Mouse (Mus musculus): ENCODE measurements at regions not wholly inside any gene's neighbourhood (a gene's known extent, or its start where the extent isn't known, plus 50 kb on each side); places are given as distances from the start of the nearest gene placed in this dataset.

DNA sequence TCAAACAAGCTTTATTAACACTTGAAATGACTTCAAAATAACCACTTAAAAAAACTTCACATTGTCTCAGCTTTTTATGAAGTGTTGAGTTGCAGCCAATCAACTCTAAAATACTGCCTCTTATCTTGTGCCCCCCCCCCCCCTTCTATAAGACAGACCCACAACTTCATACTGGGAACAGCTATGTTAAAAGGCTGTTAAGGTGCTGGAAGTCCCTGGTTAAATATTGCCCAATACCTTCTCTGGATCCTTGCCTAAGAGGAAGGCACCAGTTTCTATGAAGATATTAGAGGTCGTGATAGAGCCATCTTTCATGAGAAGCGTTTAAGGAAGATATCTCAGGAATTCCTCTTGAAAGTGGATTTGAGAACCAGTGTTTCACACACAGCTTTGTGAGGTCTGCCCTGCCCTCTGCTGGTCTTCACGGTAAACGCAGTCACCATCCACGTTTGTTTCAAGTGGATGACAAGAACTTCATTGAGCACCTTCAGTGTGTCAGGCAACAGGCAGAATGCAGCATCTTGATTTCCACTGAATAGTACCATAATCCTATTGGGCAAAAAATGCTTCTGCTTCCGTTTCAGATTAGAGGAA lies 75.2 kb upstream of the Arntl start:
- TF ChIP-seq GATA1 (IDR thresholded peaks at IDR 0.05; ENCODE audit: low read length): no peak

DNA sequence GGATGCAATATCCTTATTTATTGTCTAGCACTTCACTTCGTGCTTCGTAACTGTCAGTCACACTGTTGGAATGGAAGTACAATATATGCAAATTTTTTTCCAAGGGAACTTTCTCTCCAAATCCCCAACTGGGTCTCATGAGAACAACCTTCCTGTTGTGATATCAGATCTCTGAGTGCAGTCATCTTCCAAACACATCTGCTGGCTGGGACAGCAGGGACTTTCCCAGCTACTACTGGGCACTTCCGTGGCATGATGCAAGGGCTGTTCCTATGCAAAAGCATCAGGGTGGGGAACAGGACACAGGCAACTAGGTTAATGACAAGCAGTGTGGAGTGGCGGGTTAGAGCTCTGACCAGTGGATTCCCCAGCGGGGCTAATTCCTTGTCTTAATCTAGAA lies 73.4 kb upstream of the Arntl start:
- TF ChIP-seq GATA1 (IDR thresholded peaks at IDR 0.05; ENCODE audit: low read length): no peak

DNA sequence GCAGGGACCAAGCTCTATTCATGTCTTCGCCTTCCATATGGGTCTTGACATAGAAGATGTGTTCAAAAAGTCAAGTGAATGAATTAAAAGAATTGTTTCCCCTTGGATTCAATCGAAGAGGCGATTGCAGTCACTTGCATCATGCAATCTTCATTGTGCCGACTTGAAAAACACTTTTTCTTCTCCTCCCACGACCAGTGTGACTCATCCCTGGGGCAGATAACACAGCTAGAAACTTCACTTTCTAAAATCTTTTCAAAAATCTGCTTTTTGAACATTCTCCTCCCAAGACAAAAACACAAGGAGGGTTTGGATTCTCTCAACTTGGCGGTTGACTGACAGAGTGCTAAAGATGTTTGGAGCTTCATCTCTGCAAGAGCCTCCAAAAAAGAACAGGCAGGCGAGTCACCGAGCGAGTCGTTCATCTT lies 67.2 kb upstream of the Arntl start:
- TF ChIP-seq GATA1 (IDR thresholded peaks at IDR 0.05; ENCODE audit: low read length): no peak

DNA sequence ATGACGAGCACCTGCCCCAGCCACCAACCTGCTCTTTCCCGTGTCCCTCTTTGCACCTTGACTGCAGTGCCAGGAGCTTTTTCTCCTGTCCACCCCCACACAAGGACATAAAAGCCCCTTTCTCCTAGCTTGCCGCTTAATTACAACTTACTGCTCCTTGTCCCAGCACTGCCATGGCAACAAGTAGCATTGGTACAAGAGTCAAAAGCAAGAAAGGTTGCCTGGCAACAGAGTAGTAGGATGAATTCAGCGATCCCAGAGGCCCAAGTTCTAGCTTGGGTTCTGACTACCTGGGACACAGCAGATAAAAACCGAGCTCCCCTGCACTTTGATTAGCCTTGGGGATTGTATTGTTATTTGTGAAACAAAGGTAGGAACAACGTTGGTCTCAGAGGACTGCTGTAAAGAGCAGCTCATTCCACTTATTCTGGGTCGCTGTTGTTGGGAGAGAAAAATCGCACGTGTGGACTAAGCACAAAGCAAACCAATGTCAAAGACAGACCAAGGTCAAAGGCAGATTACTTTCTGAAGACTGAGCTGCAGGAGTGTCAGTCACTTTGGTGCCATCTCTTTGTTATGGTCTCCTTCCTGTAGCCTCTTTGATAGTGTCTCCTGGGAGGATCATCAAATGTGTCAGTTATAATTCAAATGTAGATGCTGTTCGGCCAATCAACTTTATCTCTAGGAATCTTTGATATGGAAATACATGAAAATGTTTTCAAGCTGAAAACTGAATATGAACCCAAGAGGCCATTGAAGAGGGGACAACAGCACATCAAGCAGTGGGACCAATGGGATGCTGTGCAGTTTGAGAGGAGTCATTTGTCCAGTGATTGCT lies 65.2 kb upstream of the Arntl start:
- no peak for TF ChIP-seq GATA1 (IDR thresholded peaks at IDR 0.05; ENCODE audit: low read length)

DNA sequence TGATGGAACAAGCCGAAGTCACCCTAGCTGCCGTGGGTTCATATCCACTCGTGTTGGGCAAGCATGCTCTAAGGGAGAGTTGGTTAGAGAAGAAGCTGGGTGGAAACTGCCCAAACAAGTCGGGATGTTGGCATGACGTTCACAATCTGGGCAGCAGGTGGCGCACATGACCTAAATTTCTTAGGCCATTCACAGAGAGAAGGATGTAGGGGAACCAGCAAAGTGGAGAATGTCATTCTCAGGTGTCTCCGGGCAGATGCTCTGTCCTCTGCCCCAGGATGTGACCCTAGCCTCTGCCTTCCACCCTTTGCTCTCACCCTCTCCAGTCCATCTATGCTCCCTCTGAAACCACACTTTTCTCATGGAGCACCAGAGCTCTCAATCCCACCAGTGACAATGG lies 63.7 kb upstream of the Arntl start:
- no peak for TF ChIP-seq GATA1 (IDR thresholded peaks at IDR 0.05; ENCODE audit: low read length)

DNA sequence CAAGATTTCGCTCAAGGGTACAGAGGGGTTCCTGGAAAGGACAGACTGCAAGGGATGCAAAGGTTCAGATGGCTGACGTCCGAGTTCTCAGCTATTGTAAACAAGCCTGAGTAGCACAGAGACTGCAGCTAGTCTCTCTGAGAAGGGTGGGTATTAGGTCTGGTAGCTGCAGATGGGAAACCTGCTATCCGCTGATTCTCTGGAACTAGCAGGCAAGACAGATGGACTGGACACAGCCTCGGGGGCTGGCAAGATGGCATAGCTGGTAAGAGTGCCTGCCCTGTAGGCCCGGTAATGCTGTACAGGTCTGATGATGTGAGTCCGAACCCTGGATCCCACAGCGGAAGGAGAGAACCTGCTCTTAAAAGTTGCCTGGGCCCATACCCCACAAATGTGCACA lies 62.2 kb upstream of the Arntl start:
- no peak for TF ChIP-seq GATA1 (IDR thresholded peaks at IDR 0.05; ENCODE audit: low read length)

DNA sequence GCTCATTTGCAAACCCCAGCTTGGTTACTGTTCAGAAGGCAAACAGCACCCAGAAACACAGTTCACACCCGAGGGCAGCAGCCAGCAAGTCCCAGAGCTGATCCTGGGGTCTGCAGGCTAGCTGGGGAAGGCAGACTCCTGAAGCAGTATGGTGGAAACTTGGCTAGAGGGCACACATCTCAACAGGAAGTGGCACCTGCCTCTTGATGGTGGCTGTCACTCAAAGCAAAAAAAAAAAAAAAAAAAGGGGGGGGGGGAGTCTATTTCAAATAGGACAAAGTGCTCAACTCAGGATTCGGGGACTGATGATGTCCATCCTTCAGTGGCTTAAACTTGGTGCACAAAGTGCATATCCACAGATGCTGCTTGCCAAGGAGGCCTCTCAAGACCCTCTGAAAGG lies 61.2 kb upstream of the Arntl start:
- TF ChIP-seq GATA1 (IDR thresholded peaks at IDR 0.05; ENCODE audit: low read length): no peak

DNA sequence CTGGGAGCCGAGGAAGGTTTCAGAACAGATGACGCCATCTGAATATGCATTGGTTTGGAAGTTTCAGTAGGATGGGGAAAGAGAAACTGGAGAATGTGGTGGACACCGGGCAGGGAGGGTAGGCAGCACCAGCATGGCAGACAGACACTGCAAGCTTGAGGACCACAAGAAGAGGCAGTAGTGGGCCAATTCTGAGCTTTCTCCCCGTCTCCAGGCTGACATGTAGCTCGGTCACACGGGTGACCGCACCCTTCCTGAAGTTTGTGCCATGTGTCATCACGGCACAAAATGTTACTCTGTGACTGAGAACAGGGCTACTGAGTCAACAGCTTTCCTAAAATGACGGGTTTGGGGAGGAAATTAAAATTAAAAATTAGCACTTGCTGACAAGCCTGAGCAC lies 60.7 kb upstream of the Arntl start:
- TF ChIP-seq GATA1 (IDR thresholded peaks at IDR 0.05; ENCODE audit: low read length): no peak

DNA sequence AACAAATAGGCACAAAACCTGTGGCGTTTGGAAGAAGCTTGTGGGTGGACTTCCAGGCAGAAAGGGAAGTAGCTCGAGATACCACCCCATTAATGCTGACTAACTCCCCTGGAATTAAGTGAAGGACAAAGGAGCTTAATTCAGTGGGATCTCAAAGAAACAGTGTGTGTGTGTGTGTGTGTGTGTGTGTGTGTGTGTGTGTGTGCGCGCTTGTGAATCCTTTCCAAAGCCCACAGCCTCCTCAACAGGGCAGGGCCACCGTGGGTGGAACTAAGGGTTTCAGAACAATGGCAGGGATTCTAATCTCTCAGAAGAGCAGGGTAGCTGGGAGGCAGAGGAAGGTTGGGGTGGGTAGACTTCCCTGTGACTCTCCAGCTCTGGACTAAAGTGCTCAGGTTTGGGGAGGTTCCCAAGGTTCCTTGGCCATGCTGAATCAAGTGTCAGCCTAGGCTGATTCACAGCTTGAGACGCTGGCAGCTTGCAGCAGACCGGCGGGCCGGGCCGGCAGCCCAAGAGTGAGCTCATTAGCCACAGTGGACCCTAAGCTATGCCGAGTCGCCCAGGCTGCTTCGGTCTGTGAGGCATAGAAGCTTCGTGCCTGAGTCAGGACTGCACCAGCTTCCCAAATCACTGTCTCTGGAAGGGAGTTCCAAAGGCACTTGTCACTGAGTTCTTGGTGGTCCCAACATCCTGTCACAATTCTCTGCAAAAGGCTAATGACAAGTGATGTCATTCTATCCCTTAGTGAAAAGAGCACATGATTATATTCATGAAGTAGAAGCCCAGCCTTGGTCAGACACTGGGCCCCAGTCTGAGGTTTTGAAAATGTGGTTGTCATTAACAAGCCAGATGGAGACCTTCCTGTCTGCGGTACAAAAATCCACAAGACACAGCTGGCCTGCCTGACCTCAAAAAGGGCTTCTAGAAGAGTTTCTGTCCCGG lies 59.6 kb upstream of the Arntl start:
- TF ChIP-seq GATA1 (IDR thresholded peaks at IDR 0.05; ENCODE audit: low read length): no peak

DNA sequence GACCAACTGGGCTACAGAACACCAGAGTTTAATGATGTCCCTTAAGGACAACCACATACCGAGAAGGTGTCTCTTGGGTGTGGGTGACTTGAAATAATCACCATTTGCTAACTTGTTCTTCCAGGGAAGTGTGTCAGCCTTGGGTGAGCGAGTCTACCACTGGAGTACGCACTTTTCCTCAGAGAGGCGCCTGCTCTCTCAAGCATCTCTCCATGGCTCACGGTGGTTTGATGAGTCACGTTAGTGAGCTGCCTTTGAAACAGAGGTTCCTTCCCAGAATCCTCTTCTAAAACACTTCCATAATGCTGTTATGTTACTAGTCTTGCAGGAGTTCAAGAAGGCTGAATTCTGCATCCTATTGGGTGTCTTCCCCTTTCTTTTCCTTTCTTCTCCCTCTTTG lies 58.6 kb upstream of the Arntl start:
- no peak for TF ChIP-seq GATA1 (IDR thresholded peaks at IDR 0.05; ENCODE audit: low read length)

DNA sequence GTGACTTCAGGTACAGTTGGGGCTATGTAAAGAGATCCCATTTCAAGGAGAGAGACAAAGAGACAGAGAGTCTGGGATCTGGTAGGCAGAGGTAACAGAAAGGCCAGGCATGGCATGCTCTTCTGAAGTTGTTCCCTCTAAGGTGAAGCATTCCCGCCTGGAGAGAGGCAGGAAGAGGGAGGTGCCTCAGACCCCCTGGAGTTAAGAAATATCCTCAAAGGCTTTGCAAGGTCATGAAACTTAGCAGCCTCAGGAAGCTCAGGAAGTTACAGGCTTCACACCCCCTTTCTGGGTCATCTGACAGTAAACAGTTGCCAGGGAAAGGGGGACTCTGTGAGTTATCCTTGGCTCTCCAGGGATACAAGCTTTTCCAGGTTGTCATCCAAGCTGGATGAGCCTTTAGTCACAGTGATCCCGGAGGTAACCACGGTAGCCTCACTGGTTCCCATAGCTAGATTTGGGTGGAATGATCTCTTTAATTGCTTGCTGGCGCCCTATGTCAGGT lies 57.2 kb upstream of the Arntl start:
- no peak for TF ChIP-seq GATA1 (IDR thresholded peaks at IDR 0.05; ENCODE audit: low read length)

DNA sequence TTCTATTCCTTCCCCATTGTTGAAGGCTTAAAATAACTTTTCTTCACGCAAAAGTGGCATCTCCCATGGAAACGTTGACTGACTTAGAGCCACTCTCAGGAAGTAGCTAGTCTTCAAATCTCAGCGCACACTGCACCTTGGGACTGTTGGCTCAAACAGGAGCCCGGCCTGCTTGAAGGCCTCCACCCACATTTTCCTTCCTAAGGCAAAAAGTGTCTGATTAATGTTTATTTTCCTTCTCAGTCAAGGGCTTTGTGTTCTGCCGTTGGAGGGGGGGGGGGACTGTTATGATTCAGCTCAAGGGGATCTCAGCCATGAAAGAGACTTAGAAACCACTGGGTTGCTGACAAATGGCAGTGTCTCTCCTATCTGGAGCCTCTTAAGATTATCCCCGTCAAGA lies 56.5 kb upstream of the Arntl start:
- no peak for TF ChIP-seq GATA1 (IDR thresholded peaks at IDR 0.05; ENCODE audit: low read length)

DNA sequence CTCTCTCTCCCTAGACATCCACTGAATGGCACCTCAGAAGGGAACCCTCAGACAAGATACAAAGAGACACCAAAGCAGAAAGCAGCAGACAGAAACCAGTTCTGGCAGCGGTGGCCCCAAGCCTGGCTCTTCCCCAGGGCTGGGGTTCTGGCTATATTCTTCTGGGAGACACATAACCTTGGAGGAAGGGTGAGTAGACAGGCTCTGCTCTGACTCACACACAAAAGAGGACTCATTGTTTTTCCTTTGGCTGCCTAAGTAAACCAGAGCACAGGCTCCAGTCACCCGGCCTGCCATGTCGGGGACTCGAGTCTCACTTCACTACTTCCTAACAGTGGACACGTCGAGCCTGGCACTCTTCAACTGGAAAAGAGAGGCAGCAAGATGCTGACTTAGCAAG lies 55.8 kb upstream of the Arntl start:
- TF ChIP-seq GATA1 (IDR thresholded peaks at IDR 0.05; ENCODE audit: low read length): no peak

DNA sequence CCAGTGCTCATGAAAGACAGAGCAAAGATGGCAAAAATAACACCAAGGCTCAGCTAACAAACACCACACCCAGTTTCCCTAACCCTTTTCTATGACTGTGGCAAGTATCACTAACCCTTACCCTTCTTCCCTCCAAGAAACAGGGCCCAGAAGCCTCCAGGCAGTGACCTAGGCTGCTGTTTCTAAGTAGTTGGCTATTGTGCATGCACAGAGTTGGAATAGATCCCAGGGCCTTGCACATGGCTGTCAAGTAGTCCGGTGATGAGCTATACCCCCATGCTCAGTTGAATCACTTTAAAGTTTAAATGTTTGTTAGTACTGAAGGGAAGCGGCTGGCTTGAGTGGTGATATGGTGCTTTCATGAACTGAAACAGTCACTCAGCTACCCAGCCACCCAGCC lies 53.9 kb upstream of the Arntl start:
- no peak for TF ChIP-seq GATA1 (IDR thresholded peaks at IDR 0.05; ENCODE audit: low read length)

DNA sequence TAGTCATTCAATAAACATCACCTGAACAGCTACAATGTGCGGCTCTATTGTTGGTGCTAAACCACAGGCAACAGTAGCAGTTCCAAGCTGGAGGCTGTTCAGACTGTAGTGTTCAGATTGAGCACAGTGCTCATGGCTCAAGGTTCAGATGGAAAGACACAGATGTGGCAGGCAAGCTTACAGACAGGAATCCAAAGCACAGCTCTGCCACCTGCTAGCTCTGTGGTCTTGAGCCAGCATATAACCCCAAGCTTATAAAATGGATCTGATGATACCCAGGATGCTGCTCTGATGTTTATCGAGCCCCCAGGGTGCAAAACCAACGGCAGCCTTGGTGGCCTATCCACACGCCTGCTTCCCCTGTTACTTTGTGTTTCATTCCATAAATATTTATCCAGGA lies 53.2 kb upstream of the Arntl start:
- no peak for TF ChIP-seq GATA1 (IDR thresholded peaks at IDR 0.05; ENCODE audit: low read length)

DNA sequence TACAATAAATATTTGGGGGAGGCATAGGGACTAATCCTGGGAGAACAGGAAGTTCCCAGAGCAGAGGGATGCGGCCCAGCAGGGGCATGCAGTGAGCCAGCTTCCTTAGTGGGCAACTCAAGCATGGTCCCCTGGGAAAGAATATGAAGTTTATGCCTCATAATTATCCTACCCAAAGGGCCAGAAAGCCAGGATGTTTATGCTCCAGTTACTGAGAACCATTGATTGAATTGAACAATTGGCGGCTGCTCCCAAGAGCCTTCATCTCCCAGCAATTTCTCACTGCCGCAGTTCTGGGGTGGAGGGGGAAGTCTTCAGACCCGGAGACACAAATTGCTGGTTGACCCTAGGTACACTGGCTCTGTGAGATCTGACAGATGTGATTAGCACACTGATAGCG lies 50.9 kb upstream of the Arntl start:
- TF ChIP-seq GATA1 (IDR thresholded peaks at IDR 0.05; ENCODE audit: low read length): no peak
